8 mouse cellular contexts compared by ENCODE assay signal in genomic region chr6:127108368-127109060, GRCm38 (mm10). TPM values are rescaled to one million over a fixed set of nuclear protein-coding genes. Genes with fewer than 3 reads are reported as not detected.
DNase-seq lines count a peak whose midpoint lies in the region; ATAC-seq and TF ChIP-seq lines count a peak whose summit lies in the region.

No protein-coding gene starts in this region.

- TF ChIP-seq EP300 in lung, postnatal 0 days (IDR thresholded peaks at IDR 0.05): no peak

- H3K4me2 ChIP-seq in lung, postnatal 0 days (replicated peaks; ENCODE audit: low read depth, low read length): peak overlapping the region; percentile 75
- peak overlapping the region; percentile 82 for H3K4me2 ChIP-seq in embryonic facial prominence, embryonic 15.5 days (replicated peaks)
- H3K4me2 ChIP-seq in limb, embryonic 12.5 days: peak overlapping the region; percentile 84

- 17% methylated on average over 20 of the region's 20 CpGs for WGBS in lung, postnatal 0 days
- 39% methylated on average over 20 of the region's 20 CpGs for WGBS in embryonic facial prominence, embryonic 15.5 days
- WGBS in limb, embryonic 12.5 days: 47% methylated on average over 20 of the region's 20 CpGs

- peak overlapping the region; percentile 43 for H3K4me3 ChIP-seq in lung, postnatal 0 days (ENCODE audit: low read depth, low read length)
- peak overlapping the region; percentile 61 for H3K4me3 ChIP-seq in embryonic facial prominence, embryonic 15.5 days (replicated peaks)
- H3K4me3 ChIP-seq in limb, embryonic 12.5 days (replicated peaks): peak overlapping the region; percentile 61

- H3K27me3 ChIP-seq in lung, postnatal 0 days (replicated peaks; ENCODE audit: insufficient read depth, low read length): no peaks in the 10 kb centered on the region
- H3K27me3 ChIP-seq in embryonic facial prominence, embryonic 15.5 days: no peaks in the 10 kb centered on the region
- peaks cover 4% of the 10 kb centered on the region for H3K27me3 ChIP-seq in limb, embryonic 12.5 days
- H3K27me3 ChIP-seq in splenic B cell, adult 2 months (ENCODE audit: control insufficient read depth, insufficient read depth, low read length, poor library complexity, severe bottlenecking): no peaks in the 10 kb centered on the region

- DNase-seq in lung, postnatal 0 days (ENCODE audit: low spot score): no peak
- DNase-seq in lung, adult 18-20 months: no peak
- peak; percentile 4 for DNase-seq in splenic B cell, adult 2 months (ENCODE audit: low read depth, low spot score)
- no peak for DNase-seq in layer of hippocampus, postnatal 10 days (ENCODE audit: low spot score in 2 of 2)
- DNase-seq in kidney, adult 8-10 months: no peak
- no peak for DNase-seq in adrenal gland, postnatal 4 days (ENCODE audit: low spot score in 2 of 2)

- H3K4me1 ChIP-seq in lung, postnatal 0 days (ENCODE audit: insufficient read depth, low read depth, low read length): no peaks in the 10 kb centered on the region
- H3K4me1 ChIP-seq in embryonic facial prominence, embryonic 15.5 days: peaks cover 13% of the 10 kb centered on the region; the same call in 1 of the 2 replicates
- H3K4me1 ChIP-seq in limb, embryonic 12.5 days (replicated peaks): peaks cover 8% of the 10 kb centered on the region

- no peaks in the 10 kb centered on the region for H3K36me3 ChIP-seq in lung, postnatal 0 days (ENCODE audit: insufficient read depth, low read length)
- H3K36me3 ChIP-seq in embryonic facial prominence, embryonic 15.5 days: no peaks in the 10 kb centered on the region
- H3K36me3 ChIP-seq in limb, embryonic 12.5 days: no peaks in the 10 kb centered on the region
- H3K36me3 ChIP-seq in splenic B cell, adult 2 months (ENCODE audit: control insufficient read depth, insufficient read depth, low read length, poor library complexity, severe bottlenecking): no peaks in the 10 kb centered on the region; the same call in 1 of the 2 replicates

- no peak for TF ChIP-seq CTCF in lung, postnatal 0 days (IDR thresholded peaks at IDR 0.05)

- H3K9ac ChIP-seq in lung, postnatal 0 days (replicated peaks; ENCODE audit: low read depth): peak overlapping the region; percentile 19; the same call in 1 of the 2 replicates
- H3K9ac ChIP-seq in embryonic facial prominence, embryonic 15.5 days: 0 out of 2 replicates have a peak overlapping the region, but pooled peaks have one; percentile 40
- peak overlapping the region; percentile 63; the same call in 1 of the 2 replicates for H3K9ac ChIP-seq in limb, embryonic 12.5 days (replicated peaks)

- H3K9me3 ChIP-seq in lung, postnatal 0 days (ENCODE audit: low read length): no peaks in the 10 kb centered on the region
- no peaks in the 10 kb centered on the region for H3K9me3 ChIP-seq in embryonic facial prominence, embryonic 15.5 days (replicated peaks)
- no peaks in the 10 kb centered on the region for H3K9me3 ChIP-seq in limb, embryonic 12.5 days

- ATAC-seq in lung, postnatal 0 days: no peak
- no peak for ATAC-seq in embryonic facial prominence, embryonic 15.5 days (ENCODE audit: insufficient number of reproducible peaks, low FRiP score, low TSS enrichment, low read depth)
- ATAC-seq in limb, embryonic 12.5 days (ENCODE audit: insufficient number of reproducible peaks, insufficient read depth, low FRiP score, low TSS enrichment, low read depth): no peak

- H3K27ac ChIP-seq in lung, postnatal 0 days (ENCODE audit: low read length): no peak overlapping the region
- no peak overlapping the region for H3K27ac ChIP-seq in embryonic facial prominence, embryonic 15.5 days (replicated peaks)
- no peak overlapping the region for H3K27ac ChIP-seq in limb, embryonic 12.5 days

RNA-seq across cellular contexts. Expression of gene Tigar, which starts 0.8 kb away (rescaled TPM):
- 1.9 and 2.1 TPM in 2 replicates for polyA plus RNA-seq in lung, postnatal 0 days (2015; fragmentation: Nextera tagmentation; extraction: Ambion mirVana)
- polyA plus RNA-seq in embryonic facial prominence, embryonic 15.5 days (2015; fragmentation: Nextera tagmentation; extraction: Ambion mirVana): 2.7 and 3.1 TPM in 2 replicates
- 3.7 and 5.0 TPM in 2 replicates for polyA plus RNA-seq in limb, embryonic 12.5 days (2016; fragmentation: Nextera tagmentation; extraction: Ambion mirVana)
- total RNA-seq in layer of hippocampus, postnatal 10 days (2021): 10 to 100 TPM; 29.3 to 30.3 TPM
- 10 to 100 TPM; 13.5 to 13.7 TPM for total RNA-seq in adrenal gland, postnatal 4 days (2021)

RNA-seq across cellular contexts. Expression of gene Fgf23, which starts 35.8 kb away (rescaled TPM):
- not detected in 2 replicates for polyA plus RNA-seq in lung, postnatal 0 days (2015; fragmentation: Nextera tagmentation; extraction: Ambion mirVana)
- 0.20 and 0.35 TPM in 2 replicates for polyA plus RNA-seq in embryonic facial prominence, embryonic 15.5 days (2015; fragmentation: Nextera tagmentation; extraction: Ambion mirVana)
- 0.11 TPM in 1 of 2 replicates, not detected in the other for polyA plus RNA-seq in limb, embryonic 12.5 days (2016; fragmentation: Nextera tagmentation; extraction: Ambion mirVana)
- under 1 TPM; 0.25 to 0.85 TPM for total RNA-seq in layer of hippocampus, postnatal 10 days (2021)
- total RNA-seq in adrenal gland, postnatal 4 days (2021): not detected

RNA-seq across cellular contexts. Expression of gene Ccnd2, which starts 43.5 kb away (rescaled TPM):
- 286 and 310 TPM in 2 replicates for polyA plus RNA-seq in lung, postnatal 0 days (2015; fragmentation: Nextera tagmentation; extraction: Ambion mirVana)
- polyA plus RNA-seq in embryonic facial prominence, embryonic 15.5 days (2015; fragmentation: Nextera tagmentation; extraction: Ambion mirVana): 918 and 948 TPM in 2 replicates
- 1,264 and 1,267 TPM in 2 replicates for polyA plus RNA-seq in limb, embryonic 12.5 days (2016; fragmentation: Nextera tagmentation; extraction: Ambion mirVana)
- total RNA-seq in layer of hippocampus, postnatal 10 days (2021): 100 to 1,000 TPM; 190 to 200 TPM
- total RNA-seq in adrenal gland, postnatal 4 days (2021): 100 to 1,000 TPM; 267 to 278 TPM
